In genomic region chr16:87351386-87352105, GRCm38 (mm10) we compare ENCODE assay signal across 15 mouse cellular contexts.
"Had no signal": no experiment of that assay in that cellular context is flagged by ENCODE, and none has a peak within 500 bp of the region (broad histone marks: within the 10 kb centered on the region; RNA-seq: fewer than 3 reads in every experiment).

No protein-coding gene starts in this region.

- H3K27ac ChIP-seq: neural tube, embryonic 15.5 days; stomach, embryonic 15.5 days; stomach, postnatal 0 days had no signal

- H3K9me3 ChIP-seq: neural tube, embryonic 15.5 days; stomach, embryonic 15.5 days had no signal

- H3K27me3 ChIP-seq: stomach, embryonic 15.5 days had no signal

- H3K4me3 ChIP-seq: neural tube, embryonic 15.5 days; stomach, embryonic 15.5 days had no signal

- H3K9ac ChIP-seq: neural tube, embryonic 15.5 days; stomach, embryonic 15.5 days had no signal

- H3K36me3 ChIP-seq: neural tube, embryonic 15.5 days; stomach, embryonic 15.5 days had no signal

- H3K4me2 ChIP-seq: neural tube, embryonic 15.5 days; stomach, embryonic 15.5 days had no signal

- DNase-seq: retina, postnatal 1 day; right cerebral cortex, adult 18-20 months; right cerebral cortex, postnatal 14 days; right cerebral cortex, postnatal 25 days; right cerebral cortex, postnatal 4 days; spleen, adult 18-20 months; thymus, adult 18-20 months; thymus, adult 2 months; thymus, postnatal 14 days; thymus, postnatal 25 days; thymus, postnatal 36 days; thymus, postnatal 4 days had no signal

- H3K4me1 ChIP-seq: stomach, embryonic 15.5 days had no signal
